8 mouse cellular contexts compared by ENCODE assay signal in the genomic region with DNA sequence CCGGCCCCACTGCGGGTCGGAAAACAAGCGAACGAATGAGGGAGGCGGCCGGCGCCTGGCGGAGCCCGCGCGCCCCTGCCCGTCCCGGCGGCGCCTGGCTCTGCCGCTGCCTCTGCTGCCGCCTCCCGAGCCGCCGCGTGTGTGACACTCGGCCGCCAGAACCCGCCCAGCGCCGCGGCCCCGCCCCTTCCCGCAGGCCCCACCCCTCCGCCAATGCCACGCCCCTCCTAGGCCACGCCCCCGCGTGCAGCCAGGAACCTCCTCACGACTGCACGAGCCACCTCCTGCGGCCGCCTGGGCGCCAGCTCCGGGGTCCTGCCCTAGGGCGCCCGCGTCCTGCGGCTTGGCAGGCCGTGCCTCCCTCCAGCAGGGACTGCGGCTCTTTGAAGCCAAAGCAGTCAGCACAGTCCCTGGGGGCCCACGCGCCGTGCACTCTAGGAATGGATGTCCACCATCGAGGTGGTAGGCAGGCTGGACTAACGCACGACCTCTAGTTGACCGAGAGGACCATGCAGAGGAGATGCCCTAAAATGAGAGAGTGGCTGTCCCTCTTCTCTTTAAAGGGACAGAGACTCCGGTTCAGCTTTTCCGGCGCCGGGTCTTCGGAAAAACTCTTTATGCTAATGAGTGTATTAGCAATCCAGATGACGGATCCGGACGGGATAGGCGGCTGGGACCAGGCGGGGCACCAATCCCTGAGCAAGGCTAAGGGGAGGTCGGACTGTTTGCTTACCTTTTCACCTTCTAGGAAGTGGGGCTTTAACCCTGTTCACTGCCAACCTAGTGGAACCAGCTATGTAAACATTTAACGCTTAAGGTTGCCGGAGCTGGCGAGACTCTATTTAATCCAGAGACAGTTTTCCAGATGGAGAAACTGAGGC. TPM values are rescaled to one million over a fixed set of nuclear protein-coding genes. Genes with fewer than 3 reads are reported as not detected.
DNase-seq lines count a peak whose midpoint lies in the region; ATAC-seq and TF ChIP-seq lines count a peak whose summit lies in the region.

No protein-coding gene starts in this region.

- peak; percentile 79 for ATAC-seq in frontal cortex, adult (ENCODE audit: low TSS enrichment)
- peak; percentile 90 for ATAC-seq in lung, embryonic 15.5 days (ENCODE audit: borderline replicate concordance, extremely low read depth, low FRiP score, low TSS enrichment)

- peak; percentile 87 for TF ChIP-seq POLR2A in olfactory bulb, adult 2 months (IDR thresholded peaks at IDR 0.05; ENCODE audit: insufficient read depth, low read depth, low read length)

- H3K4me2 ChIP-seq in lung, embryonic 15.5 days, result peak overlapping the region; percentile 98

- H3K27ac ChIP-seq in hindbrain, embryonic 10.5 days, result peak overlapping the region; percentile 93
- peak overlapping the region; percentile 99 for H3K27ac ChIP-seq in lung, embryonic 15.5 days
- peak overlapping the region; percentile 98 for H3K27ac ChIP-seq in olfactory bulb, adult 2 months (ENCODE audit: insufficient read depth, low read depth, low read length)

- no peak for TF ChIP-seq CTCF in olfactory bulb, adult 2 months (IDR thresholded peaks at IDR 0.05; ENCODE audit: insufficient read depth, low read depth, low read length)

- peak overlapping the region; percentile 87 for H3K9ac ChIP-seq in lung, embryonic 15.5 days

- peaks cover 9% of the 10 kb centered on the region for H3K36me3 ChIP-seq in hindbrain, embryonic 10.5 days
- no peaks in the 10 kb centered on the region for H3K36me3 ChIP-seq in lung, embryonic 15.5 days

- peaks cover 29% of the 10 kb centered on the region for H3K27me3 ChIP-seq in hindbrain, embryonic 10.5 days (ENCODE audit: insufficient read depth, poor library complexity, severe bottlenecking)
- H3K27me3 ChIP-seq in lung, embryonic 15.5 days, result no peaks in the 10 kb centered on the region

- WGBS in hindbrain, embryonic 10.5 days, result under 1% methylated on average over 68 of the region's 68 CpGs
- under 1% methylated on average over 65 of the region's 68 CpGs for WGBS in lung, embryonic 15.5 days
- WGBS in olfactory bulb, adult 2 months, result under 1% methylated on average over 68 of the region's 68 CpGs

- no peaks in the 10 kb centered on the region for H3K9me3 ChIP-seq in hindbrain, embryonic 10.5 days
- H3K9me3 ChIP-seq in lung, embryonic 15.5 days, result no peaks in the 10 kb centered on the region

- peaks cover 73% of the 10 kb centered on the region for H3K4me1 ChIP-seq in hindbrain, embryonic 10.5 days (replicated peaks)
- H3K4me1 ChIP-seq in lung, embryonic 15.5 days, result peaks cover 33% of the 10 kb centered on the region
- peaks cover 22% of the 10 kb centered on the region for H3K4me1 ChIP-seq in olfactory bulb, adult 2 months (ENCODE audit: control insufficient read depth, insufficient read depth, low read length)

- peak; percentile 98 for DNase-seq in Muller cell, postnatal 12 days (ENCODE audit: inconsistent ontology term)
- DNase-seq in cerebellum, adult 9-10 months, result peak; percentile 73
- peak; percentile 97 for DNase-seq in hindbrain, embryonic 10.5 days (ENCODE audit: low spot score)
- peak; percentile 88 for DNase-seq in layer of hippocampus, adult 9-10 months (ENCODE audit: low spot score)
- peak; percentile 79 to 82 for DNase-seq in thymus, adult 18-20 months

- H3K4me3 ChIP-seq in hindbrain, embryonic 10.5 days, result peak overlapping the region; percentile 78
- peak overlapping the region; percentile 82 for H3K4me3 ChIP-seq in lung, embryonic 15.5 days
- H3K4me3 ChIP-seq in olfactory bulb, adult 2 months (ENCODE audit: insufficient read depth, low read depth, low read length), result peak overlapping the region; percentile 65

RNA-seq across cellular contexts. Expression of a gene that starts 1.4 kb away (rescaled TPM):
- 3.2 and 3.7 TPM in 2 replicates for polyA plus RNA-seq in hindbrain, embryonic 10.5 days (2016; fragmentation: Nextera tagmentation; extraction: Ambion mirVana)
- 11.4 and 13.5 TPM in 2 replicates for polyA plus RNA-seq in lung, embryonic 15.5 days (2015; fragmentation: Nextera tagmentation; extraction: Ambion mirVana)
- polyA plus RNA-seq in olfactory bulb, adult 2 months (2012; ENCODE audit: insufficient read depth, insufficient read length, low replicate concordance, missing spikeins), result not detected in 2 replicates

Comparison
In these comparisons a context has a peak if more than half of its experiments do, and no peak if none do; other contexts are left out.
1. Peak in every context shown above with its lines: DNase-seq, ATAC-seq, H3K4me3 ChIP-seq and H3K27ac ChIP-seq.